Mouse (Mus musculus): ENCODE results near the gene Fhit.

The Fhit gene

GRCm38 (mm10) chr14:10345905-10346304 lies 815.9 kb downstream of the Fhit start:
- DNase-seq (ENCODE audit: low spot score) = no peak

GRCm38 (mm10) chr14:10344064-10344463 lies 817.8 kb downstream of the Fhit start:
- DNase-seq (ENCODE audit: low spot score) = no peak

DNA sequence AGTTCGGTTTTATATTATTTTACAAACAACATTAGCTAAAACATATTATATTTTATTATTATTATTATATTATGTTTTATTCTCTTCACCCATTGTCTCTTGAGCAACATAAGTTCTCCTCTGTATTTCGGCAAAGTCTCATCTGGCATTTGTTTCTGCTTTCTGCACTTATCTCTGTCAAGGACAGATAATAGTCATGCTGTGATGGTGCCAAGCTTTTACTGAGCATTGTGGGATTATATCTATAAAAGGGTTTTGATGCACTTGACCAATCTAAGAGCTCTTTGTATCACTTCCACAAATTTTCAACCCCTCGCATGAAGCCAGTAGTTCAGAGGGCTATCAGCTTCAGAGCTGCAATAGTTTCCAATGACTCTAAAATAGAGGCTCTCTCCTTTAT lies 845.1 kb downstream of the Fhit start:
- no peak for DNase-seq (ENCODE audit: low spot score)

- no peak for DNase-seq (ENCODE audit: low spot score)
Measured at GRCm38 (mm10) chr14:10312190-10312589, 849.6 kb downstream of the Fhit start.

- no peak for DNase-seq (ENCODE audit: low spot score)
Measured at GRCm38 (mm10) chr14:10305286-10305685, 856.5 kb downstream of the Fhit start.

DNA sequence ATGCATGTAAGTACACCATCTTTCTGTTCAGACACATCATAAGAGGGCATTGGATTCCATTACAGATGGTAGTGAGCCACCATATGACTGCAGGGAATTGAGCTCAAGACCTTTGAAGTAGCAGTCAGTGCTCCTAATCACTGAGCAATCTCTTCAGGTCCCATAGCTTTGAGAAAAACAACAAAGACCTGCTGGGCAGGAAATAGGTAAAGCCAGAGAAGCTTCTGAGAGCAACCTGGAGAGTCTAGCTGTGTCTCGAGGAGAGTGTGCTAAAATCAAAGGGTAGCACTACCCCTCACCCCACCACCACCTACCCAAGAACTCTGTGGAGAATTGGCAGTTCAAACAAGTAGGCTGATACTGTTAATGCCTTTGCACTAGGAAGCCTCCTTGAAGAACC lies 860.3 kb downstream of the Fhit start:
- DNase-seq (ENCODE audit: low spot score) = no peak

GRCm38 (mm10) chr14:10300914-10301313 lies 860.9 kb downstream of the Fhit start:
- DNase-seq (ENCODE audit: low spot score) = no peak

GRCm38 (mm10) chr14:10299030-10299429 lies 862.8 kb downstream of the Fhit start:
- DNase-seq (ENCODE audit: low spot score) = no peak

DNA sequence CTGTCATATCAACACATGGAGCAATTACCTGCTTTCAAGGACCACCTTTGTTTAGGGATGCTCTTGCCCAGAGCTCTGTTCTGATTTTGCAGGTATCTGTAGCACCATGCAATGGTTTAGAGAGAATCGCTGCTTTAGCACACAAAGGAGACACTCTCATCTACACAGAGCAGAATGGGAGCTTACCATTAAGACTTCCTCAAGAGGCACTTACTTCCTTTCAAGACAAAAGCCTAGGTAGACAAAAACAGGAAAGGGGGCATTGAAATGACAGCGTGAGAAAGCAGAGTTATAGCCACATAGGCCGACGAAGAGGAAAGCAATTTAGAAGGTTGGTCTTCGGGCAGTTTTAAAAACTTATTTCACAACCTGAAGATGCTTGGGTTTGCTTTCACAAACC lies 872.8 kb downstream of the Fhit start:
- no peak for DNase-seq (ENCODE audit: low spot score)

- no peak for DNase-seq (ENCODE audit: low spot score)
Measured at GRCm38 (mm10) chr14:10286027-10286426, 875.8 kb downstream of the Fhit start.

GRCm38 (mm10) chr14:10228708-10229107 lies 933.1 kb downstream of the Fhit start:
- DNase-seq (ENCODE audit: low spot score) = no peak

DNA sequence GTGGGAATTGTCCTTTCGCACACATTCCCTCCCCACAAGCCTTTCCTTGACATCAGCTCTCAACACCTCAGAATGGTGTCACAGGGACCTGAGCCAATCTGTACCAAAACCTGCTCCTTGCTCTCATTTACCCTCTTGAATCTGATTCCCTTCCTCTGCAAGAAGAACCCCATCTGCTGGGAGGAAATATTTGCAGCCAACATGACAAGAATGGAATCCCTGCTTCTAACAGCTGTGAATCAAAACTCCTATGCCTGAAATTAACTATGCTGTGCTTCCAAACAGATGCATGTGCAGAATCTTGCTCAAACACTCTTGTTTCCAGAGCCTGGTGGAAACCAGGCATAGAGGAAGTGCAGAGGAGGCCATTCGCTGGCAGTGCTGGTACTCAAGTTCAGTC lies 940.0 kb downstream of the Fhit start:
- DNase-seq (ENCODE audit: low spot score) = no peak

- DNase-seq (ENCODE audit: low spot score) = no peak
Measured at GRCm38 (mm10) chr14:10213216-10213615, 948.6 kb downstream of the Fhit start.

DNA sequence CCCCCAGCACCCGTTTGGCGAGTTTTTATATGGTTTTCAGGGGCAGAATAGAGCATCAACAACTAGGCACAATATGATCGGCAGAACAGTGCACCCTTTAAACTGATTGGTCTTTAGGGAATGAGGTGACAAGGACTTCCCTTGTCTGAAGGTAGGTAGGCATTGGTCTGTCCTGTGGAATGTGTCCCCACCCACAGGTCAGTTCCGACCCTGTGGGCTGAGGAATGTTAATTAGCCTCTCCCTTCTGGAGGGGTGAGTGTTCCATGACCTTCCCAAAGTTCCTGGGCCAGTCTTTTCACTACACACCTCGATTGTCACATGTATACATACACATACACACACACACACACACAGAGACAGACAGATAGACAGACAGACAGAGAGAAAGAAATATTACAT lies 950.7 kb downstream of the Fhit start:
- DNase-seq (ENCODE audit: low spot score) = no peak

DNA sequence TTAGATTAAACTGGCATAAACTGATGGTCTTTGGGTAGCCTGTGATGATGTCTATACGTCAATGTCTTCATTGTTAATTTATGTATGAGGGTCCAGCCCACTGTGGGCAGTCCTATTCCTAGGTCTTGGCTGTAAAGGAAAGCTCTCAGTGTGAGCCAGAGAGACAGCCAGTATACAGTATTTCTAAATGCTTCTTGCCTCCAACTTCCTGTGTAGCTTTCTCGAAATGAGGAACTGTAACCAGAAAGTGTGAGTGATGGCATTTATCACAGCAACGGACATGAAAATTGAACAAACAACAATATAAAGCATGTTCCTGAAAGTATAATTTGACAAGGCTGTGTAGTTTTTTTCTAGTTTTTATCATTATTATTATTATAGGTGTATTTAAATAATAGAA lies 952.8 kb downstream of the Fhit start:
- DNase-seq (ENCODE audit: low spot score) = no peak

- DNase-seq (ENCODE audit: low spot score) = no peak
Measured at GRCm38 (mm10) chr14:10205699-10206098, 956.1 kb downstream of the Fhit start.

DNA sequence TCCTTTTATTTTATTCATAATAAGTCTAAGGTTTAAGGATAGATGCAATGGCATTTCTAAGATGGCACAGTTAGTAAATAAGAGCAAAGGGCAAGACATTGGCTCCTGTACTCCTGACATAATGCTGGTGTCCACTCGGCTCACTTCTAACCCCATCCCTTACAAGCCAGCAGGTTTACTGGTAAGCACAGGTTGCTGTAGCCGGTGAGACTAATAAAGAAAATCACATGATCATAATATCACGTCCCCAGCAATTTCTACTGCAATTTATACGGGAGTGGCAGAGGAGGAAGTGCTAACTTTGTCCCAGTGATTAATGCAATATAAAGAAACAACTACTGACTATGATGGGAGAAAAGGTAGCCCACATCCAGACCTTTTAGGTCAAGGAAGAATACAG lies 956.5 kb downstream of the Fhit start:
- DNase-seq (ENCODE audit: low spot score) = no peak

- no peak for DNase-seq (ENCODE audit: low spot score)
Measured at GRCm38 (mm10) chr14:10194130-10194529, 967.7 kb downstream of the Fhit start.

- no peak for DNase-seq (ENCODE audit: low spot score)
Measured at GRCm38 (mm10) chr14:10171761-10172160, 990.1 kb downstream of the Fhit start.

GRCm38 (mm10) chr14:10166641-10167429 lies 995.0 kb downstream of the Fhit start:
- no peak for DNase-seq (ENCODE audit: low spot score)

DNA sequence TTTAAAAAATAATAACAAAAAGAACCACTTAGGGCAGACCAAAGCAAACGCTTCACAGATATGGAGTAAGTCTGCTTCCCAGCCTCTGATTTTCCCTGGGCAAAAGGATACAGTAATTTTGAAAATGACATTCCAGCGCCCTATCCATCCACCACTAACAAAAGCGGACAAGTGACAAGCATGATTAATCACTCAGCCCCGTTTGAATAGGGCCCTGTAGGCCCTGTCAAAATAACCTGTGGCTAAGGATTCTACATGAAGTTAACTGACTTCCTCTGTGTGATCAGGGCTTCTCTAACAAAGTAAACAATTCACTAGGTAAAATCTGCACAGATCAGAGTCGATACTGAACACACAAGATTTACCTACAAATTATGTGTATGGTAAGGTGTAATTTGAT lies 1012.0 kb downstream of the Fhit start:
- DNase-seq (ENCODE audit: low spot score) = no peak

DNA sequence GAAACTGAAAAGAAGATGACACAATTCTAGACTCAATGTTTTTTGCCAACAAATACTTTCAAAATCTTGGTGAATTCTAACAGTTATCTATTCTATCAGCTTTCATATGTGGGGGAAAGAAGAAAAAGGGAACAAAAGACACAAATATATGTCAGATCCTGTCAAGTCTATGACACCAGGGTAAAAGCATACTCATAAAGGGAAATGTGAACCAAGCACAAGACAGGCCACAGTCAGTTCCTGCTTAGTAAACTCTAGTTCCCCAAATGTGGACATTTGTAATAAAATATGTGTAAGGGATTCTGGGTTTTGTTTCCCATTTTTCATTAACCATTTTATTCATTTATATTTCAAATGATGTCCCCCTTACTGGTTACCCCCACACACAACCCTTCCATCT lies 1022.5 kb downstream of the Fhit start:
- DNase-seq (ENCODE audit: low spot score) = no peak

DNA sequence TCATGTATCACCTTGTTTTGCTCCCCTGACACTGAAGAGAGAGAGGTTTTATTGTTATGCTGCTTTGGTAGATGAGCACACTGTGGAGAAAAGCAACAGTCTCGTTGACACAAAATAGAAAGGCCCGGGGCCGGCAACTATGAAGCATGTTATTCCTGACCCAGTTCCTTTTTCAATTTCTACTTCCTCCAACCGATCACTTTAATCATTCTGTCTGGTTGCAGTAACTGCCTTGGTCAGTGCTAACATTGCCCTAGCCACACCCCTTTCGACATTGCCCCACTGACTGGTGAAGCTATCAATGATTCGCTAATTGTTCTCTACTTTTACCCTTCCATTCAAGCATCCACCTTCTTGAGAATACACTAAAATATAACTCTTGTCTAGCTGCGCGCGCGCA lies 1028.0 kb downstream of the Fhit start:
- no peak for DNase-seq (ENCODE audit: low spot score)

DNA sequence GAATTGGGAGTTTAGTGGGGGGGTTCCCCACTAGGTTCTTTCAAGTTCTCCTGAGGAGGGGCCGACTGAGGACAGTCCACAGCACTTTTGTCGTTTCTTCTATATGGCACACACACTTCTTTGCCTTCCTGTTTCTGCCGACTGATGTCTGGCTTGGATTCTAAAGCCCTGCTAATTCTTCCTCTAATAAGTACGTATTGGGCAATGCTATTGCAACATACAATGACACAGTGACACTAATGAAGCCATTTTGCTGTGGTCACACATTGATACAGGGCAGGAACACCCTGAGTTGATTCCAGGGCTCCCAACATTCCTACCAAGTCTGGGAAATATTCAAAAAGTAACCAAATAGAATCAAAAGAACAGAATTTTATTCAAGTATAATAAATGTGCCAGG lies 1032.2 kb downstream of the Fhit start:
- no peak for DNase-seq (ENCODE audit: low spot score)

All from yolk sac, embryonic 10.5 days (tissue).